Mouse (Mus musculus): ENCODE measurements around the gene Cox7a1. TPM values are rescaled to one million over a fixed set of nuclear protein-coding genes. Genes with fewer than 3 reads are reported as not detected.

Cox7a1 gene
- polyA plus RNA-seq, 1 experiment from 2014 or later = 11.3 TPM

DNA sequence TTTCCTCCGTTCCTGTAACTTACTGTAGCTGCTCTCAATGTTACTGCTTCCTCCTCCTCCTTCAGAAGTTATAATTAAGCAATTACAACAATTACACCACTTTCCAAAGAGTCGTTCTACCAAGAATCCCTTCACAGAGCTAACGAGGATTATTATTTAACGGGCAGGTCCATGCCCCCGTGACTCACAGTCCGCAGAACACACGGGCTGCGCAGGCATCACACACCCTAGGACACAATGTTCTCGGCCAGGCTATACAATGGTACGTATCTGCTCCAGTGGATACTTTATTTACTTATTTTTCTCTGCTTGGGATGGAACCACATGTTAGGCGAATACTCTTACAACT lies 36.0 kb downstream of the Cox7a1 start:
- DNase-seq (ENCODE audit: low spot score) = no peak
- 24% methylated on average over 11 of the region's 11 CpGs for WGBS

GRCm38 (mm10) chr7:30221433-30221832 lies 37.5 kb downstream of the Cox7a1 start:
- Histone ChIP-seq H3K9ac (ENCODE audit: low read length) (no peak overlapping the region), H3K27ac (ENCODE audit: low read depth) (no peak overlapping the region), H3K4me1 (replicated peaks; ENCODE audit: control insufficient read depth, insufficient read depth, low read length) (0 out of 2 replicates have a peak, but pooled peaks cover 3% of the 10 kb centered on the region), H3K4me2 (ENCODE audit: low read length) (no peak overlapping the region), H3K9me3 (ENCODE audit: control insufficient read depth, low read length) (no peaks in the 10 kb centered on the region), H3K36me3 (ENCODE audit: control insufficient read depth, insufficient read depth, low read length) (peaks cover 27% of the 10 kb centered on the region), H3K4me3 (ENCODE audit: low read depth, low read length) (no peak overlapping the region), H3K27me3 (replicated peaks; ENCODE audit: control insufficient read depth, insufficient read depth, low read length) (no peaks in the 10 kb centered on the region)
- no peak for DNase-seq (ENCODE audit: low spot score)
- 86% methylated on average over 3 of the region's 3 CpGs for WGBS
- ATAC-seq (replicated peaks; ENCODE audit: low FRiP score, low TSS enrichment, low read depth) = no peak

More for the DNA sequence above, 36.0 kb downstream of the Cox7a1 start:
- Histone ChIP-seq H3K4me3 (ENCODE audit: low read depth, low read length) (peak overlapping the region; percentile 48), H3K27me3 (replicated peaks; ENCODE audit: control insufficient read depth, insufficient read depth, low read length) (no peaks in the 10 kb centered on the region), H3K36me3 (ENCODE audit: control insufficient read depth, insufficient read depth, low read length) (peaks cover 15% of the 10 kb centered on the region), H3K4me2 (ENCODE audit: low read length) (peak overlapping the region; percentile 97), H3K9me3 (ENCODE audit: control insufficient read depth, low read length) (no peaks in the 10 kb centered on the region), H3K4me1 (replicated peaks; ENCODE audit: control insufficient read depth, insufficient read depth, low read length) (0 out of 2 replicates have a peak, but pooled peaks cover 3% of the 10 kb centered on the region), H3K27ac (ENCODE audit: low read depth) (no peak overlapping the region), H3K9ac (ENCODE audit: low read length) (peak overlapping the region; percentile 53)
- ATAC-seq (replicated peaks; ENCODE audit: low FRiP score, low TSS enrichment, low read depth) = no peak

- Histone ChIP-seq H3K36me3 (ENCODE audit: control insufficient read depth, insufficient read depth, low read length) (peaks cover 35% of the 10 kb centered on the region), H3K4me1 (replicated peaks; ENCODE audit: control insufficient read depth, insufficient read depth, low read length) (0 out of 2 replicates have a peak, but pooled peaks cover 3% of the 10 kb centered on the region), H3K9ac (ENCODE audit: low read length) (no peak overlapping the region), H3K4me2 (ENCODE audit: low read length) (no peak overlapping the region), H3K27me3 (replicated peaks; ENCODE audit: control insufficient read depth, insufficient read depth, low read length) (no peaks in the 10 kb centered on the region), H3K9me3 (ENCODE audit: control insufficient read depth, low read length) (no peaks in the 10 kb centered on the region), H3K27ac (ENCODE audit: low read depth) (no peak overlapping the region), H3K4me3 (ENCODE audit: low read depth, low read length) (no peak overlapping the region)
- ATAC-seq (replicated peaks; ENCODE audit: low FRiP score, low TSS enrichment, low read depth) = no peak
- WGBS = 86% methylated on average over 5 of the region's 5 CpGs
- DNase-seq (ENCODE audit: low spot score) = no peak
These were observed 38.3 kb downstream of the Cox7a1 start for GRCm38 (mm10) chr7:30222205-30222604.

GRCm38 (mm10) chr7:30224206-30224605 lies 40.3 kb downstream of the Cox7a1 start:
- Histone ChIP-seq H3K4me3 (ENCODE audit: low read depth, low read length) (no peak overlapping the region), H3K4me1 (replicated peaks; ENCODE audit: control insufficient read depth, insufficient read depth, low read length) (0 out of 2 replicates have a peak, but pooled peaks cover 3% of the 10 kb centered on the region), H3K36me3 (ENCODE audit: control insufficient read depth, insufficient read depth, low read length) (peaks cover 49% of the 10 kb centered on the region), H3K27ac (ENCODE audit: low read depth) (no peak overlapping the region), H3K4me2 (ENCODE audit: low read length) (no peak overlapping the region), H3K9me3 (ENCODE audit: control insufficient read depth, low read length) (no peaks in the 10 kb centered on the region), H3K27me3 (replicated peaks; ENCODE audit: control insufficient read depth, insufficient read depth, low read length) (no peaks in the 10 kb centered on the region), H3K9ac (ENCODE audit: low read length) (no peak overlapping the region)
- DNase-seq (ENCODE audit: low spot score) (no peak), ATAC-seq (replicated peaks; ENCODE audit: low FRiP score, low TSS enrichment, low read depth) (no peak)
- WGBS = 92% methylated on average over 12 of the region's 12 CpGs

GRCm38 (mm10) chr7:30231328-30231668 lies 47.4 kb downstream of the Cox7a1 start:
- DNase-seq (ENCODE audit: low spot score) = no peak
- Histone ChIP-seq H3K9me3 (ENCODE audit: control insufficient read depth, low read length) (no peaks in the 10 kb centered on the region), H3K4me3 (ENCODE audit: low read depth, low read length) (peak overlapping the region; percentile 77), H3K4me1 (replicated peaks; ENCODE audit: control insufficient read depth, insufficient read depth, low read length) (peaks cover 6% of the 10 kb centered on the region), H3K27me3 (replicated peaks; ENCODE audit: control insufficient read depth, insufficient read depth, low read length) (no peaks in the 10 kb centered on the region), H3K36me3 (ENCODE audit: control insufficient read depth, insufficient read depth, low read length) (peaks cover 37% of the 10 kb centered on the region), H3K4me2 (ENCODE audit: low read length) (peak overlapping the region; percentile 82), H3K9ac (ENCODE audit: low read length) (peak overlapping the region; percentile 42), H3K27ac (ENCODE audit: low read depth) (peak overlapping the region; percentile 96; the same call in 1 of the 2 replicates)
- peak; percentile 49 for ATAC-seq (replicated peaks; ENCODE audit: low FRiP score, low TSS enrichment, low read depth)
- 0% methylated on average over 16 of the region's 16 CpGs for WGBS

DNA sequence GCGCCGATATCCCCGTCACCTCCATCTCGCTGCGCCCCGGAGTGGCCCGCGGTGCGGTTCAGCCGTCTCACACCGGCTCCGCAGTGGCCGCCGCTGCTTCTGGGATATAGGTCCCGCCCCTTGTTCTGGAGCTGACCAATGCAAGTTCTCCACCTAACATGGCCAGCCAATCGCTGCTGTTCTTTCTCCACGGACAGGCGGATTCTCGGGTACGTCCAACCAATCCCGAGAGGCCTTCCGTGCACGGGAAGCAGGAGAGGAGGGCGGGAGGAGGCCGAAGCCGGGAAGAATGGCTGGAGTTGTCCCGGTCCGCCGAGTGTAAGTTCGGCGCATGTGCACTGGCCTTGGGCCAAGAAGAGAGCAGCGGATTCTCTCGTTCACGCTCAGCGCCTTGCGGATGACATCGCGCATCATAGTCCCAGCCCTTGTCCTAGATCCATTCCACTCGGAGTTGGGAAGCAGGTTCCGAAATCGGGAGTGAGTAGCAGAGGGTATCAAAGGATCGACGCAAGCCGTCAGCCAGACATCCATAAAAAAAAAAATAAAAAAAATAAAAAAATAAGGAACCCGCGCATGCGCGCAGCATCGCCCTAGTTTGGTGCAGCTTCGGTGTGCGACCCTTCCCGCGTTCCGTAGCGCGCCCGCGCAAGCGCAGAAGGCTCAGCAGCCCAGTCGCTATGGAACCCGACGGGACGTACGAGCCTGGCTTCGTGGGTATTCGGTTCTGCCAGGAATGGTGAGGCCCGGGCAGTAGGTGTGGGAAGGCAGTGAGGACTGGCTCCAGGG lies 47.9 kb downstream of the Cox7a1 start, which contains the start of the genes Polr2i and Tbcb:
Gene Polr2i, plus strand, starts transcription at position 280 of the 786 bp plus-strand sequence.
Gene Tbcb, minus strand, starts transcription at position 604 of the 786 bp plus-strand sequence.
- peaks cover 32% of the 10 kb centered on the region for H3K36me3 ChIP-seq (ENCODE audit: control insufficient read depth, insufficient read depth, low read length)
- H3K27me3 ChIP-seq (replicated peaks; ENCODE audit: control insufficient read depth, insufficient read depth, low read length) = no peaks in the 10 kb centered on the region
- peak within 1 kb of the TSS; percentile 96 for H3K27ac ChIP-seq (ENCODE audit: low read depth)
- ATAC-seq (replicated peaks; ENCODE audit: low FRiP score, low TSS enrichment, low read depth) (peak; percentile 94), DNase-seq (ENCODE audit: low spot score) (peak; percentile 96)
- H3K4me1 ChIP-seq (replicated peaks; ENCODE audit: control insufficient read depth, insufficient read depth, low read length) = peaks cover 6% of the 10 kb centered on the region
- H3K9me3 ChIP-seq (ENCODE audit: control insufficient read depth, low read length) = no peaks in the 10 kb centered on the region
- H3K4me2 ChIP-seq (ENCODE audit: low read length) = peak within 1 kb of the TSS; percentile 82
- H3K9ac ChIP-seq (ENCODE audit: low read length) = peak within 1 kb of the TSS; percentile 74
- H3K4me3 ChIP-seq (ENCODE audit: low read depth, low read length) = peak within 1 kb of the TSS; percentile 77
- under 1% methylated on average over 67 of the region's 67 CpGs for WGBS

DNA sequence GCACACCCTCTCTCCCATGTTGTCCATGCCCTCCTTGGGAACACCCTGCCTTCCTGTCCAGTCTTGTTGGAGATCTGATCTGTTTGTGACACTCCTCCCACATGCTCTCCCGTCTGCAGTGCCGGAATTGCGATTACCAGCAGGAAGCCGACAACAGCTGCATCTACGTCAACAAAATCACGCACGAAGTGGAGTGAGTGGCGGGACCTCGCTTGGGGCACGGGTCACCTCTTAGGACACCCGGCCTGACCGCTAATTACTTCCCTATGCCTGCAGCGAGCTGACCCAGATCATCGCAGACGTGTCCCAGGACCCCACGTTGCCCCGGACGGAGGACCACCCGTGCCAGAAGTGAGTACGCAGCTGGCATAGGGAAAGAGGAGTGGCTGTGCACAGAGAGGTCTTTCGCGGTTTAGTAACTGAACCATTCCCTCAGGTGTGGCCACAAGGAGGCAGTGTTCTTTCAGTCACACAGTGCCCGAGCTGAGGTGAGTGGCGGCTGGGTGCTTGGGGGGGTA lies 48.7 kb downstream of the Cox7a1 start:
- peak overlapping the region; percentile 96 for H3K27ac ChIP-seq (ENCODE audit: low read depth)
- WGBS = 3% methylated on average over 24 of the region's 24 CpGs

DNA sequence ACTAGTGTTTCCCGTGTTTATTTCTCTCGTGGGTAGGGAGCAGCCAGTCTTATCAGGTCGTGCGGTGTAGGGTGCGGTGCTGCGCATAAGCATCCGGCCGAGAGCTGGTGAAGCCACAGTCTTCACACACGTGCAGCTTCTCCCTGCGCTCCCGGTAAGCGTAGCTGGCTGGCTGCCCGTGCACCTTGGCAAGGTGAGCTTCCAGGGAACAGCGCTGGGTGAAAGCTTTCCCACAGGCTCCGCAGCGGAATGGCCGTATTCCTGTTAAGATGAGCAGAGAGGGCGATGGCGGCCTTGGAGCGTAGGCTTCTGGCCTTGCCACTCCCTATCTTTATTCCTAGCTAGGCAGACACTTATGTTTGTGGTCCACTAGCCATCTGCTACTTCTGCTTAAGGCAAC lies 49.4 kb downstream of the Cox7a1 start:
- Histone ChIP-seq H3K4me3 (ENCODE audit: low read depth, low read length) (no peak overlapping the region), H3K36me3 (ENCODE audit: control insufficient read depth, insufficient read depth, low read length) (peaks cover 21% of the 10 kb centered on the region; the same call in 1 of the 2 replicates), H3K4me1 (replicated peaks; ENCODE audit: control insufficient read depth, insufficient read depth, low read length) (peaks cover 6% of the 10 kb centered on the region), H3K9ac (ENCODE audit: low read length) (no peak overlapping the region), H3K4me2 (ENCODE audit: low read length) (peak overlapping the region; percentile 82; the same call in 1 of the 2 replicates), H3K27ac (ENCODE audit: low read depth) (no peak overlapping the region), H3K27me3 (replicated peaks; ENCODE audit: control insufficient read depth, insufficient read depth, low read length) (no peaks in the 10 kb centered on the region), H3K9me3 (ENCODE audit: control insufficient read depth, low read length) (no peaks in the 10 kb centered on the region)
- ATAC-seq (replicated peaks; ENCODE audit: low FRiP score, low TSS enrichment, low read depth) = no peak
- WGBS = 86% methylated on average over 20 of the region's 20 CpGs
- DNase-seq (ENCODE audit: low spot score) = no peak

More for the DNA sequence above, 48.7 kb downstream of the Cox7a1 start:
- Histone ChIP-seq H3K9me3 (ENCODE audit: control insufficient read depth, low read length) (no peaks in the 10 kb centered on the region), H3K27me3 (replicated peaks; ENCODE audit: control insufficient read depth, insufficient read depth, low read length) (no peaks in the 10 kb centered on the region), H3K9ac (ENCODE audit: low read length) (peak overlapping the region; percentile 74), H3K4me1 (replicated peaks; ENCODE audit: control insufficient read depth, insufficient read depth, low read length) (peaks cover 6% of the 10 kb centered on the region), H3K4me2 (ENCODE audit: low read length) (peak overlapping the region; percentile 82), H3K36me3 (ENCODE audit: control insufficient read depth, insufficient read depth, low read length) (peaks cover 24% of the 10 kb centered on the region; the same call in 1 of the 2 replicates), H3K4me3 (ENCODE audit: low read depth, low read length) (peak overlapping the region; percentile 77)
- ATAC-seq (replicated peaks; ENCODE audit: low FRiP score, low TSS enrichment, low read depth) (peak; percentile 14), DNase-seq (ENCODE audit: low spot score) (peak; percentile 81)
